Mouse (Mus musculus) gastrocnemius, adult 8-10 months (tissue): ENCODE data around the gene Susd2. TPM values are rescaled to one million over a fixed set of nuclear protein-coding genes. Genes with fewer than 3 reads are reported as not detected.
A peak's percentile ranks its signal among the peaks of the same experiment; 100 is the strongest.

Experiments
- DNase-seq, 2 experiments: peaks; one replicate each; pipeline ENCODE4 v3.0.0; 2022; ENCODE audit warnings: low spot score in 2 of 2
- total RNA-seq, 4 experiments: library from RNA; stranded (reverse); gene quantifications; 2 replicates each; pipeline ENCODE4 v1.2.4; 2022

Gene Susd2
- 1 to 10 TPM in 1 of 4 experiments, under 1 TPM in 3; 0.53 to 2.1 (median 0.78) TPM for total RNA-seq

DNA sequence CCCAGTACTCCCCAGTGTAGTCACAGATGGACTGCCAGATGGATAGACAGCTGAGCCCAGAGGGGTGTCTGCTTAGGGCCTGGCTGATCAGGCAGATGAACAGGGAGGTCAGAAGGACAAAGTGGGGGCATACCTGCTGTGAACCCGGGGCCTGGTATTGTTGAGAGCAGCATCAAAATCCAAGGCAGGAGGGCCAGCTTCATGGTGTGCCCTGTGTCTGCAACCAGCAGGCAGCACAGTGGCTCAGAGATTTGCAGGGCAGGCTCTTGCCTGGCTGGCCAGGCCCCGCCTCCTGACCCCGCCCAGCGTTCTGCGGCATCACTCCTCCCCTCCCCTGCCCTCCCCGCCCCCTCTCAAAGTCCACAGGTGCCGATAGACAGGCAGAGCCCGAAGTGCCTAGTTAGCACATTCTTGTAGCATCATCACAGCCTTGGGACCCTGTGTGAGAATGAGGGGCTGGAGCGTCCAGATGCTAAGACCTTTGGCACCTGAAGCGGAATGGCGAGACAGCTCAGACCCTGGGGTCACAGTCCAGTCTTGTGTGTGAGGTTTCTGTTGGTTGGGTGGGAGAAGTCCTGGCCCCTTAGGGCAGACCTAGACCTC, at the start of gene Susd2:
Gene Susd2 (minus strand): TSS at position 268 of the 603 bp plus-strand sequence.
- no peak for DNase-seq

DNA sequence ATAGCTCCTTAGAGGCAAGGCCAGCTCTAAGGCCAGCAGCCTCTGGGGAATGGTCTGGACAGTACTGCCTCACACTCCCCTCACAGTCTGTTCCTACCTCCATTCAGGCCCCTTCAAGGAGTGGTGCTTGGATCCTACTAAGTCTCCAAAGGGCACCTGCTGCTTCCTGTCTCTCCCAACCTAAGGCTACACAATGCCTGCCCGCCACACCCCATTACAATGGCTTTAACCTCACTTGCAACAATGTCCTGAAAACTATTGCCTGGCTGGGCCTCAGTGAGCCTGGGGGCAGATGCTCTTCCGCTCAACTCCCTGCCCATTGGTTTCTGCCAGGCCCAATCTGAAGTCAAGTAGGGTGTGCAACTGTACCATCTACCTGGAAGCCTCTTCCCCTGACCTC, 44.8 kb upstream of the Susd2 start:
- DNase-seq: no peak

- no peak for DNase-seq
These were observed 42.9 kb upstream of the Susd2 start for GRCm38 (mm10) chr10:75686724-75687123.

DNA sequence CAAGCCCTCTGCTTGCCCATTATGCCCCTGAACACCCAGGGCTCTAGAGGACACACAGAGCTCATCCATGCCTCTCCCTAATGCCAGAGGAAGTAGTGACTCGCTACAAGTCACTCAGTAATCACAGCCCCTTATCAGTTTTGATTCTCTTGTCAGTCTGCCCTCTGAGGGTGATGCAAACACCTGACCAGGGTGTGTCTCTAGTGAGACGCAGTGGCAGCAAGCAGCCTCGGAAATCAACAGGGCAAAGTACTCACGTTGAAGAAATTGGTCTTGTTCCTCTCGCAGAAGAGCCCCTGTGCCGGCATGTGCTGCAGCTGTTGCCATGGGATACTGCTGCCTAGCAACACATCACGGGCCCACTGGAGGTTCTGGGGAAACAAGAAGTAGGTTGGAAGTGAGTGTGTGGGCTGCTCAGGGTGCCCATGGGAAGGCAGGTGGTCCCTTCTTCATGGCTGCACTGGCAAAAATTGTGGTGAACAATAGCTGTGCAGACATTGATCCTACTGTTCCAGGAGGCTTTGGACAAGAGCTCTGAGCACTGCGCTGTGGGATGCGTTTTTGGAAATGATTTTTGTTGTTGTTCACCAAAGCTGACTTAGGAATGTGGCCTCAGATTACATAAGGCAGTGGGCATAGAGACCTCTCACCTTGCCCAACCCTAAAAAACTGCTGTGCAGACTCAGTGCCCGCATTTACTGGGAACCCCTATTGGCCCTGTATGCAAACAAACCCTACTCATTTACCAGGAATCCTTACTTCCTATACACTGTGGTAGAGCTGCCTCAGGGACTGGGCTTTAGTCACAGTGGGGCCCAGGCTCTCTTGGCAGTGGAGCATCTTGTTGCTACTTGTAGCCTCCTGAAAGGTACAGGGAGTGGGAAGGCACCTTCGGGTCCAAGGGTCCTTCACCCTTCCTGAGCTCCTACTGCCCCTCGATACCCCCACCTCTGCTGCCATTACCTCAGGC, 40.5 kb upstream of the Susd2 start:
- no peak for DNase-seq

DNA sequence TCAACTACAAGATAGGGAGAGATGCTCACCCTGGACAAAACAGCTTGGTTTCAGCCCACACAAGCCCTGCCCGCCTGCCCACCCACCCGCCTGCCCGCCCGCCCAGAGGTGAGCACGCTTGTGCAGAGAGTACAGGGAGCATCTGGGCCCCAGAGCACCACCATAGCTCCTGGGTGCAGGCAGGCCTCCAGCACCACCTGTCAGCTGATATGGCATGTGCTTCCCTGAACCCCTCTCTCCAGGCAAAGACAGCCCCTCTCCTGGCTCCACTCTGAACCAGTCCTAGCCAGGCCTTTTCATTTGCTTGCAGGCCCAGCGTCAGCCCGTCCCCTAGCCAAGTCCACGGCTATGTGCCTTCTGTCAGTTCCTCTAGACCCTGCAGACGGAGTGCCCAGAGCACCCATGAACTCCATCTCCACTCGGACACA, 36.8 kb upstream of the Susd2 start:
- no peak for DNase-seq

GRCm38 (mm10) chr10:75679204-75679603, 35.4 kb upstream of the Susd2 start:
- DNase-seq: no peak

DNA sequence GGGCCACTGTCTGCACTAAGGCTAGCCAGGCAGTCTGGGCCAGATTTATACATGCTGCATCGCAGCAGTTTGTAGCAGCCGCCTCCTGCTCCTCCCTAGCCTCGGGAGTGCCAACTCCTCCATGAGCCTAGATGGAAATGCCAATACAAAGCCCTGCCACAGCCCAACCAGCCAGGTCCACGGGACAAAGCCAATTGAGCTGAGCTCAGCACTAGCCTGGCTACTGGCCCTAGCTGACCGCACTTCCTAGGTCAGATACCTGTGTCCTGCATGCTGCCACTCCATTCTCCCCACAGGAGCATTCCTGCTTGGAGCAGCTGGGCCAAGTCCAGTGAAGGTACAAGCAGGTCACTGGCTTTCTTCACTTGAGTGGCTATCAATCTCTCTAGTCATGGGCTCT, 34.2 kb upstream of the Susd2 start:
- peak in 1 of 2 experiments; percentile 14 for DNase-seq

DNA sequence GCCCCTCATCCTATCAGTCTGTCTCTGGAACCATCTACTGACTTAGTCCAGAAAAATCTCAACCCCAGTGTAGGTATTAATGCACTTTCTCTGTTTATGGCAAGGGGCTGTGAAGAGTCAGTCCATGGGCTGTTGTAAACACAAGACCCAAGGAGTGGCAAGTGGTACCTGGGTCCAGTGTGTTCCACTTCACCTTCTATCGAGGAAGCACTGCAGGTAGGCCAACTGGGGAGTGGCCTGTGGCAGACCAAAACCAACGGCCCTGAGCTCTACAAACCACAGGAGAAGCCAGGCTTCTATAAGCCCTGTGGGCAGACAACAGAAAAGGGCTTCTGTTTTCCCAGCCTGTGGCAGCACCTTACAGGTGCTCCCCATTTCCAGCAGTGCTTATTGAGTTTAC, 33.8 kb upstream of the Susd2 start:
- no peak for DNase-seq

DNA sequence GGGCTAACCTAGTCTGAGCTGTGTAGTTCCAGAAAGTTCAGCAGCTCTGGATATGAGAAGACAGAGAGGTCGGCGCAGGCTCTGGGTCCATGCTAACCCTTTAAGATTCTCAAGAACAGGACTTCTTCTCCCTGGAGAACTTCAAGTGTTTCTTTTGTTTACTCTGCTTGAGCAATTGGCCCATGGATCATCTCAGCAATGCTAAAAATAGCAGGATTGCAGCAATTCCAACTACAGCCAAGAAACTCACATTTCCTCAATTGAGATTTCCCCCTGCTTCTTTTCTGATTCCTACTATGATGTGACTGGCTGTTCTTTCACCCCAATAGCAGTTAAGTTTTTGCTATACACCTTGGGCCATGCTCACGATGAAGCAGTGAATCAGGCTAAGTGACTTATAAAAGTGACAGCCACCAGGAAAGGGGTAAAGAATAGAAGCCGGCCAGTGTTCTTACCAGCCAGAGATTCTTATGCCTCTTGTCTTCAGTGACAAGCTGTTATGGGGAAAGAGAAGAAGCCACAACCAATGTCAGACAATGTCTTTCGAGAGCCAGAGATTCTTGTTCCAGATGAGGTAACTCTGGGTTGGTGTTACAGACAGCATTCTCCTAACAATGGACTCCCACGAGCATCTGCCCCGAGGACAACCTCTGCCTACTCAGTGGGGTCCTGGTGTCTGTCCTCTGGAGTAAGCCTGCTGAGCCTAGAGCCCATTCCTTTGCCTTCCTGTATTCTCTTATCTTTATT, 33.2 kb upstream of the Susd2 start:
- peak; percentile 15 to 23 for DNase-seq

DNA sequence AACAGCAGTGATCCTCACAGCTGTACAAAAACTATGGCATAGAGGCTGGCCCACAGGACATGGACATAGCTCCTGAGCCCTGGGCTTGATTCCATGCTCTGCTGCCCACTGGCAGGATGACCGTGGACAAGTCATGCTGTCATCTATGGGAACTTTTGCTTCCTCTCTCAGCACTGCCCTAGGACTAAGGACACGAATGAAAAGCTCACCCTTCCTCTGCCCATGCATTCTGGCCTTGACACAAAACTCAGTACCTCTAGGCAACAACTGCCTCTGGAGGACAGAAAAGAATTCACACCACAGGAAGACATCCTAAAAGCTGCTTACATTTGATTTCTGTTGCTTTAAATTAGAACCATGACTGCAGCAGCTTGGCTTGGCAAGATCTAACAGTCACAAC, 32.5 kb upstream of the Susd2 start:
- DNase-seq: no peak

GRCm38 (mm10) chr10:75675594-75675993, 31.8 kb upstream of the Susd2 start:
- DNase-seq: no peak

DNA sequence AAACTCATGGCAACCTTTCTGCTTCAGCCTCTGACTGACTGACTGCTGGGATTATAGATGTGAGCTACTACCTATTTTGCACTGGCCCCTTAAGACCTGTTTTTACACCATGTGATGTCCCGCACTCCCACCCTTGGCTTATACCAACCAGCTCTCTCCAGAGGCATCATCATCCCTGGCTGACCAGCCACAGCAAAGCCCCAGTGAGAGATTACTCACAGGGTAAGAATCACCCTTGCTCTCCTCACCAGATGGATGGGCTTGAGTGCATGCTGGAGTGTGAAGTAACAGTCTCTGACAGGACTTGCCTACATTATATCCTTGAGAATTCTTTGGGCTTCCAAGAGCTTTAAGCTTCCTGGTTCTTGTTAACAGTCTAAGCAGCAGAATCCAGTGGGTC, 26.1 kb upstream of the Susd2 start:
- DNase-seq: no peak

DNA sequence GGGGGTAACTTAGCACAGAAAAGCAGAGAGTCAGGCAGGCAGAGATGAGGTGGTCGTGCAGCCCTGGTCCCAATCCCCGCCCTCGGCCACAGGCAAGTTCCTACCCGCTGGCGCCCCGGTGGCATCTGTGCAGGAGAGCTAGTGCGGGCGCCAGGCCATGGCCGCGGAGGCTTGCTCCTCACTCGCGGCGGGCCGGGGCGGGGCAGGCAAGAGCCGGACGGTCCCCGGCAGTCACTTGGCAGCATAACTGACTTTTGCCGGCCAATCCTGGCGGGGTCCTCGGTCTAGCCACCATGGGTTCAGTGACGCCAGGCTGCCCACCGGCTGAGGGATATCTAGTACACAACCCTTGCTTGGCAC, 24.1 kb upstream of the Susd2 start:
- peak; percentile 58 to 74 for DNase-seq

DNA sequence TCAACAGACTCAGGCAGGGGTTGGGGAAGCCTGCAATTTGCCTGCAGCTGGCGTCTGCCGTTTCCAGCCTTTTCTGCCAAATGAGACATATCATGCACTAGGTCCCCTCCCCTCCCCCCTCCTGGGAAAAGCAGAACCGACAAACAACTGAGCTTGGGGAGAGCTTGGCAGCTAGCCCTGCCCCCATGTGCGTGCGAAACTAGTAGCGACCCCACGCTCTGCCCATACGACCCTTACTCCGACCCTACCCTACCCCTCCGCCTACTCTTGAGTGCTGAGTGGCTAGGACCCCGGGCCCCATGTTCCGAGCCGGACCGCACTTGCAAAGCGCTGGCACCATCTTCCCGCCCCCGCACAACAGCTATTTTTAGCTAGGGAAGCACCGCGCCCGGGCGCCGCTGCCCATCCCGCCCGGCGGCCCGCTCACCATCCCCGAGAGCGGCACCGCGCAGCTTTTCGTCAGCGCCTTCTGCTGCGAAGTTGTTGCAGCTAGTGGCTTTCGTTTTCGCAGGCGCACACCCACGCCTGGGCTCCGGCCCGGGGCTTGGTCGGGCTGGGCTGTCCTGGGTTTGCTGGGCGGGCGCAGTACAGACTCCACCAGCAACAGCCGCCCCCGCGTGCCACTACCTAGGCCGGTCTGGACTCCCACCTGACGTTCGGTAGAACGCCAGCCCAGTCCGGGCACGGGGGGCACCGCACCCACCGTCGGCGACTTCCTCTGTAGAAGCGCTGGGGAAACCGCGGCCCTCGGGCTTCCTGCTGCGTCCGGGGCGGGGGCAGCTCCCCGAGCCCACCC, 23.5 kb upstream of the Susd2 start:
- DNase-seq: peak; percentile 48 to 67

DNA sequence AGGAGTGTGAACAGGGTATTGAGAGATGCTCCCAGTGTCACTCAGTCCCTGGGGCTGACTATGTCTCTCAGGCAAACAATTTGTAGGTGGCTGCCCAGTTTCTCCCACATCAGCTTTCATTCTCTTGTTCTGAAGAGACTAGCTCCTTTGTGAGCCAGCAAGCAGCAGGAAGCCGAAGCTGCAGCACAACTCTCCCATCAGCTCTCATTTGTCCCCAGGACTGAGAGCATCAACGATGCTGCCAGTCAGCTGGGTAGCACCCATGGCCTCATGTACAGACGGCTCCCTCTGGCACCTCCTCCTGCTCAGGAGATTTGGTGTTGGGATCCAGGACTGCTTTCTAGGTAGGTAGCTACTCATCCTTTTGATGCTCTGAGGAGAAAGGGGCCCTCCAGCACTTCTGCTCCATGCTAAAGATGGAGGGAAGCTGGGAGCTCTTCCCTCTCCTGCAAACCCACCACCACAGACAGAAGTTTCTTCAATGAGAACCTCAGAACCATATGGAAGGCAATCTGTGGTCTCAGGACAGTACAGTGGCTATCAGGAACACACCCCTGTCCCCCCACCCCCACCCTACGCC, 22.7 kb upstream of the Susd2 start:
- no peak for DNase-seq

- DNase-seq: no peak
These were observed 21.0 kb upstream of the Susd2 start for GRCm38 (mm10) chr10:75664673-75665270.

- no peak for DNase-seq
These were observed 18.8 kb upstream of the Susd2 start for GRCm38 (mm10) chr10:75662575-75662974.

DNA sequence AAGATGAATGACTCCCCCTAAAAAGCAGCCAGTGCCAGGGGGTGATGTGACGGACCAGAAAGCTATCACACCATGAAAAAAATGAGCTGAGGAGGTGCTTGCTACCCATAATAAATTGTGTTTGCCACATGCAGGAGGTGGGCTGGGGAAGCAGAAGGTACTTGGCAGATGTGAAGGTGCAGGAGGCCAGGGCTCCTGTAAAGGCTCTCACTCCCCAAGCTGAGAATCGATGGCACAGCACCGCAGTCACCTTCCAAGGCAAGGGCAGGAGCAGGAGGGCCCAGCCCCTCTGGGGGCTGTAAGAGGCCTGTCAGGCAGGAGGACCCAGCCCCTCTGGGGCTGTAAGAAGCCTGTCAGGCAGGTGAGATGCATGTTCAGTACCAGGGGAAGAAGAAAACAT, 18.1 kb upstream of the Susd2 start:
- no peak for DNase-seq

GRCm38 (mm10) chr10:75661381-75661780, 17.6 kb upstream of the Susd2 start:
- no peak for DNase-seq

DNA sequence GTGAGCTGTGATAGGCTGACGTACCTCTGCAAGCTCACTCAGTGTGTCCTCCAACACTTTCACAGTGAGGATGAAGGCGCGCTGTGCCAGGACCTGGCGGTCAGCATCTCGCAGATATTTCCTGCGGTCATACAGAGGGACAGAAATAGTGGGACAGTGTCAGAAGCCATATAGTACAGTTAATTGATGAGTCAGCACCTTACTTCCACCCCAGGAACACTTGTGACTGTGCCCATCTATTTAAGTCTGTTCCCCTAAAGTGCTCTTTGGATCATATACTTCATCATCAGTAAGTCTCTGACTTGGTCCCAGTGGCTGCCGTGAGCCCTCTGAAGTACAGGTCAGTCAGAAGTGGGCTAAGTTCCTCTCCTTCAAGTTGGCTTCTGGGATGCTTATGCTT, 14.0 kb upstream of the Susd2 start:
- no peak for DNase-seq
